Mouse (Mus musculus) kidney, adult 2 months (tissue): Measurements from ENCODE around the gene Ak1.
A peak's percentile ranks its signal among the peaks of the same experiment; 100 is the strongest.

ENCODE experiments used
- CTCF ChIP-seq: fragments of 200-500 bp; conservative IDR thresholded peaks from 2 replicates; pipeline ENCODE4 v1.5.1; 2011; ENCODE audit warnings: low read depth, mild to moderate bottlenecking, control low read depth, low read length, moderate library complexity, mixed read lengths; ENCODE audit not compliant: insufficient read depth, insufficient read length
- POLR2A ChIP-seq: fragments of 200-500 bp; IDR thresholded peaks from one replicate; pipeline ENCODE4 v1.6.1; 2011; ENCODE audit warnings: low read depth, low read length, control low read depth

DNA sequence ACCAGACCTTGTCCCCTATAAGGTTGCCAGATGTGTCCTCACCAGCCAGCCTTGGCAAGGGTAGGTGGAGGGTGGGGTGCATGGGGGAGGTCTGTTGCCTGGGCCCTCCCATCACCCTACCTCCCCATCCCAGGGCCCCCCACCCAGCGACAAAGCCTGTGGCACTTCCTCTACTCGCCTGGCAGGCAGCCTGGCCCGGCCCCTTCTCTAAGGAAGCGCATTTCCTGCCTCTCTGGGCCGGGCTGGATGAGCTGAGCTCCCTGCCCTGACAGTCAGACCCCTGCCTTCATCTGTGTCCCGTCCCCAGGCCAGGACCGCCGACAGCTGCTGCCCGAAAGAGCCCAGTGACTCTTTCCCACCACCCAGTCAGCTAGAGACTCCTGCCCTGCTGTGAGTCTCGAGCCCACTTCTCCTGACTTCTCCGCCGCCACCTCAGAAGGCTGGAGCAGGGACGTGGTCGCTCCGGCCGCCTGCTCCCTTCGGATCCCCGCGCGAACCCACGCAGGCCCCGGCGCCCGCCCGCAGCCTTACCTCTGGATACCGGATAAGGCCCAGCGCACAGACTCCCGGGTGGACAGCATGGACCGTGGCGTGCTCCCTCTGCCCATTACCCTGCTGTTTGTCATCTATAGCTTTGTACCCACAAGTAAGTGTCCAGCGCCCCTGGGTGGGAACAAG lies 25.0 kb downstream of the Ak1 start, which contains the start of gene Eng:
- TF ChIP-seq CTCF (no peak), POLR2A (peak; percentile 55)
